Mouse (Mus musculus) MEL-GATA-1-ER (cell line): ENCODE results near the gene Krtcap2.

ENCODE experiments used
- DNase-seq: peaks from one replicate; pipeline ENCODE4 v3.0.0-alpha.2; 2012; ENCODE audit warnings: low read depth; ENCODE audit errors: extremely low read depth

Gene Krtcap2

GRCm38 (mm10) chr3:89225321-89225815 is 20.4 kb upstream of the Krtcap2 start:
- DNase-seq = no peak

GRCm38 (mm10) chr3:89225918-89226317 is 19.8 kb upstream of the Krtcap2 start:
- no peak for DNase-seq

GRCm38 (mm10) chr3:89226361-89226760 is 19.4 kb upstream of the Krtcap2 start:
- no peak for DNase-seq

DNA sequence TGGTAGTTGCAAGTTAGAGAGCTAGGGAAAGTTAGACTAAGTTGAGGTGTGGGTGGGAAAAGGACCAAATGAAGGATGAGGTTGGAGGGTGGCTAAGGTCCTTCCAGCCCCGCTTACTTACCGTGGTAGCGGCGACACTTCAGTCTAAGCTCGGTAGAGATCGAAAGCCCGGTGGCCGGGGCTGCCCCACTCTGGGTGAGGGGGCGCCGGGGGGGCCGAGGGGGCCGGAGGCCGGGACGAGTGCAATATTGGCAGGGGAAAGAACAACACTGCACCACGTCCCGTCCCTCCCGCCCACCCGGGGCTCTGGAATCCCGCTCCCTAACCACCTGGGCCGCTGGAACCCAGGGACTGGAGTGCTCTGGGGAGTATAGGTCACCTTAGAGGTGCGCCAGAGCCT is 18.9 kb upstream of the Krtcap2 start, which contains the start of gene Mtx1:
TSS of gene Mtx1 (minus strand) at position 189 of the 400 bp plus-strand sequence.
- no peak for DNase-seq

DNA sequence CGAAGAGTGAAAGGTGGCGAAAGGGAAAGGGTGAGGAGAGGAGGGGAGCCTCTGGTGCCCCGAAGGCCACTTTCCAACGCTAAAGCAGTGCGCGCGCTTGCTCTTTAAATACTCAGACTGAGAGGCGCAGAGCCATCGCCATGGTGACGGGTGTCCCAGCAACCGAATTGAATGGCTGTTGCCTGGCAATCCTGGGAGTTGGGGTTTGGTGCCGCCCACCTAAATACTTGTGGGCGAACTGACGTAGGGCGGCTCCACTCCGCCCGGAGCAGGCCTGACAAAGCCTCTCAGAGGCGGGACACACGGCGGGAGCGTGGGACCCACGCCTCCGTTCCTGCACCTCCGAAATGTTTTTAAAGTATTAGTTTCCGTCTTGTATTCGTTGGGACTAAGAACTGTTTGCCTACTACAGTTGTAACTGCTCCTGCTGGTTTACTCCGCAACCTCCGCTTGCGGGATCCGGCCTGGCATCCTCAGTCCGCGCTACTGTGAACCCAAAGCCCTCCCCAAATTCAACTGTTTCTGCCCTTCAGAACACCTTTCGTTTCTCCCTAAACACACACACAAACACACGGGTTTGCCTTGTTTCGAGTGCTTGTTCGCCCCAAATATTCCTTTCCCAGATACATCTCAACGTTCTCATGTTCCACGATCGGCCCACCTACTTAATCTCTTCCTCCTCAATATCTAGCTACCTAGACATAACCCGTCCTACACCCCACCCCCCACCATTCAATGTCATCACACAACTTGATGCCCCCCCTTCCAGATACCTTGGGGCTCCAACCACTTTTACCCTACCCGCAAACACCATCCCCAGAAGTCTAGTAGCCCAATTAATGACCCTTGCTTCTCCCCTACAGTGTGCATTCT is 18.2 kb upstream of the Krtcap2 start:
- no peak for DNase-seq

GRCm38 (mm10) chr3:89228180-89228549 is 17.6 kb upstream of the Krtcap2 start:
- DNase-seq = peak; percentile 69

DNA sequence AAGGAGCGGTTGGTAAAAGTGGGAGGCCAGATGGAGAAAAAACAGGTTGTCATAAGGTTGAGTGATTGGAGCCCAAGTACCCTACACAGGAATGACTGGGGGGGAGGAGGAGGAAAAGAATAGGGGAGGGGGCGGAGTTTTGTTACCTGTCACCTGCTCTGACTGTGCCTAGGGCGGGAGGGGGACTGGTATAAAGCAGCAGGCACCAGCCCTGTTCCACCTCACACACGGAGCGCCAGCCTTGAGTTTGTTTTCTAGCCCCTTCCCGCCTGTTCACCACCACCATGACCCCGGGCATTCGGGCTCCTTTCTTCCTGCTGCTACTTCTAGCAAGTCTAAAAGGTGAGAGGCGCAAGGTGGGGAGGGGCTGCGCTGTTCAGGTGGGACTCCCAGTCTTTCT is 16.9 kb upstream of the Krtcap2 start, which contains the start of gene Muc1:
TSS of gene Muc1 (plus strand) at position 222 of the 400 bp plus-strand sequence.
- DNase-seq = no peak

DNA sequence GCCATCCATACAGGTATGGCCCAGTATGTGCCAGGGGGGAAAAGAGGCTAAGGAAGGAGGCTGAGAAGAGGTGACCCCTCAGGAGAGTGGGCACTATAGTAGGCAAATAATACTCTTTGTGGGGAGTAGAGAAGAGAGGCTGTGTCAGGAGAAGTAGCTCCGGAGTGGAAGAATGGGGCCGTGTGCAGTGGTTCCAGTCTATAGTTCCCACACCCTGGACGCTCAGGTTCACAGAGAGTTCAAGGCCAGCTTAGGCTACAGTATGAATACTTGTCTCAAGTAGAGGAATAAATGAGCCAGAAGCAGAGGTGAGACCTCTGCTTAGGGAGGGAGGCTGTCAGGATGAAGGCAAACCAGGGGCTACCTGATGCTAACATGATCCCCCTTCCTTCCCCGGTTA is 16.5 kb upstream of the Krtcap2 start:
- DNase-seq = no peak

GRCm38 (mm10) chr3:89230561-89230960 is 15.2 kb upstream of the Krtcap2 start:
- DNase-seq = no peak

DNA sequence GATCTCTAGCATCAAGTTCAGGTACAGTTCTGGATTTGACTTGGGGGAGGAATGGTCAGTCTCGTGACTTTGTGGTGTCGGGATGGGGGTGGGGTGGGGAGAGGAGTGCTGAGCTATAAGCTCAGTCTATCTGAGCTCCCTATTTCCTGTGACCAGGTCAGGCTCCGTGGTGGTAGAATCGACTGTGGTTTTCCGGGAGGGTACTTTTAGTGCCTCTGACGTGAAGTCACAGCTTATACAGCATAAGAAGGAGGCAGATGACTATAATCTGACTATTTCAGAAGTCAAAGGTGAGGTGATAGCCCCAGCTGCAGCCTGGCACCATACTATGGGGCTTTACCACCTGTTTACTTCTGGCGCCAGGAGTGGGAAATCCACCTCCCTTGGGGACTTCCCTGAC is 14.4 kb upstream of the Krtcap2 start:
- no peak for DNase-seq

GRCm38 (mm10) chr3:89231772-89232275 is 13.9 kb upstream of the Krtcap2 start:
- no peak for DNase-seq

GRCm38 (mm10) chr3:89232614-89233013 is 13.2 kb upstream of the Krtcap2 start:
- DNase-seq = no peak

DNA sequence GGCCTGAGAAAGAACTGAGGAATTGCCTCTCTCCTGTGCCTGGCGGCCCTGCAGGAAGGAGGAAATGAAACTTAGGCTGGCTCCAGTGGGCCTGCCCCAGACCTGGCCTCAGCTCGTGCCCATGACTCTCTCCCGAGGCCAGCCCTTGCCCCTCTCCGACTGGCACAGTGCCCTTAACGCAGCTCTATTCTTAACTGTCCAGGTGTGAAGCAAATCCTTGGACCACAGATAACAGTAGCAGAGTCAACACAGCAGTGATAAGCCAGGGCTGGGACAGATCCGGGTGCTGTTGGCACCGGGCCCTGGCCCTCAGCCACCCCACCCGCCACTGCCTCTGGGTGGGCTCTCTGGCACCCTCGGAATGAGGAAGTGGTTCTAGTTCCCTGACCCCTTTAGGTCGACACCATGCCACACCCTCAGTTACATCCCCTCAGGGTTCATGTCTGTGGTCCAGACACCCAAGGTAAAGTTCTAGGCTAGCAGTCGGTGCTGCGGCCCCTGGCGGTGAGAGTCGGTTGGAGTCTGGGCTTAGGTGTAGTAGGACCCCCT is 12.1 kb upstream of the Krtcap2 start:
- no peak for DNase-seq

DNA sequence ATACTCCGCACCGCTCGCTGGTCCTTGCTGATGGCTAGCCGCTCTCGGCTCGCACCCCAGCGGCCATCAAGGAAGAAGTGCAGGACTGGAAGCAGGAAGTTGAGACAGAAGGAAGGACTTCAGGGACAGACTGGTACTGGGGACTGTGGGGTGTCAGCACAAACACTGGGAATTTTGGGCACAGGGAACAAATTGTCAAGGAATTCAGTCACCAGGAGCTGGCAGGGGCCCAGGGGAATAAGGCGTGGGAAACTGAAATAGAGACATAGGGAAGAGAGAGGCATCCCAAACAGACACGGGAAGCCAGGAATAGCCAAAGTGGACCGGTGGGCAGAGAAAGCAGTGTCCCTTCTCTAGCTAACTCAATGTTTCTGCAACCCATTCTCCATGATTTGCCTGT is 9.2 kb upstream of the Krtcap2 start:
- no peak for DNase-seq

DNA sequence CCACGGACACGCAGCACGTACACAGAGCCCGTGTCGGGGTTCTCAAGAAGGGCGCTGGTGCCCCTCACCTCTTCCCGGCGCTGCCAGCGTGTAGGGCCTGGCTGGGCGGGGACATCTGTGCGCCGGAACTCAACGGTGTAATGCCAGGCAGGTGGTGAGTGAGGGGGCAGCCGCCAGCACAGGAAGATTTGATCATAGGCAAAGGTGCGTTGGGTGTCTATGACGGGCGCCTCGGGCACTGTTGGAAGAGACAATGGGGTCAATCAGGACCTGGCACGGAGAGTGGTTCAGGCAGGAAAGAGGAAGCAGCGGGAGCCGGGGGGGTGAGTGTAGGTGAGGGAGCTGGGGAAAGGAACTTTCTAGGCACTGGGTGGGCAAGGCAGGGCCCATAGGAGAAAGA is 8.1 kb upstream of the Krtcap2 start:
- DNase-seq = no peak

GRCm38 (mm10) chr3:89238494-89238893 is 7.3 kb upstream of the Krtcap2 start:
- DNase-seq = no peak

GRCm38 (mm10) chr3:89242331-89242895 is 3.4 kb upstream of the Krtcap2 start:
- peak; percentile 75 for DNase-seq

GRCm38 (mm10) chr3:89243609-89244008 is 2.2 kb upstream of the Krtcap2 start:
- no peak for DNase-seq

DNA sequence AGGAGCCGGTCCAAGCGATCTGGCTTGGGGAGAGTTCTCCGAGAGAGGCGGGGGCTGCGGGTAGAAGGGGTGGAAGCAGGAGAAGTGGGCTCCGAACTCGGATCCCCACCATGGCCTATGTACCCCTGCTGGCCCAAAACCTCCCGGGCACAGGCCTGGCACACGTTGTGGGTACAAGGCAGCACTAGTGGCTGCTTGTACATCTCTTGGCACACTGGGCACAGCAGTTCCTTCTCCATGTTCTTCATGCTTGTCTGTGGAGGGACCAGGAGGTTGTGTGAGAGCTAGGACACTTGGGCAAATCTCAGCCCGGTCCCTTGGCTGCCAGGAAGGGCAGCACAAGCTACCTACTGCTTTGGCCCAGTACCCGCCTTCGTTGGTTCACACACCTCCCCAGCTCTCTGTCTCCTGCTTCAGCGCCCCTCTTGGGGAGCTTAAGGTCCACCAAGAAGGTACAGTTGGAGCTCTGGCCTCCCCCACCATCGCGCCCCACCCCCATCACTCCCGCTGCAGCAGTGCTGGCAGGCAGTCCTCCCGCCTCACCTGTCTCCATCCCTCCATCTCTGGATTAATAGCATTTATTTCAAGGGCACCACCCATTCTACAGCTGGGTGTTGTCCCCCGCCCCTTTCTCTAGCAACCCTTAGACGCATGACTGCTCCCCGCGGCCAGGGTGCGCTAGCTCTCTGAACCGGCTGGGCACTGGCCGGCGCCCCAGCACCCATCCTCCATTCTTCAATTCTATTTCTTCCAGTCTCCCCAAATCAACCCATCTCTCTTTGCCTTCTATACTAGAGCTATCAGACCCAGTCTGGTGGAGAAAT is 1.4 kb upstream of the Krtcap2 start:
- no peak for DNase-seq

DNA sequence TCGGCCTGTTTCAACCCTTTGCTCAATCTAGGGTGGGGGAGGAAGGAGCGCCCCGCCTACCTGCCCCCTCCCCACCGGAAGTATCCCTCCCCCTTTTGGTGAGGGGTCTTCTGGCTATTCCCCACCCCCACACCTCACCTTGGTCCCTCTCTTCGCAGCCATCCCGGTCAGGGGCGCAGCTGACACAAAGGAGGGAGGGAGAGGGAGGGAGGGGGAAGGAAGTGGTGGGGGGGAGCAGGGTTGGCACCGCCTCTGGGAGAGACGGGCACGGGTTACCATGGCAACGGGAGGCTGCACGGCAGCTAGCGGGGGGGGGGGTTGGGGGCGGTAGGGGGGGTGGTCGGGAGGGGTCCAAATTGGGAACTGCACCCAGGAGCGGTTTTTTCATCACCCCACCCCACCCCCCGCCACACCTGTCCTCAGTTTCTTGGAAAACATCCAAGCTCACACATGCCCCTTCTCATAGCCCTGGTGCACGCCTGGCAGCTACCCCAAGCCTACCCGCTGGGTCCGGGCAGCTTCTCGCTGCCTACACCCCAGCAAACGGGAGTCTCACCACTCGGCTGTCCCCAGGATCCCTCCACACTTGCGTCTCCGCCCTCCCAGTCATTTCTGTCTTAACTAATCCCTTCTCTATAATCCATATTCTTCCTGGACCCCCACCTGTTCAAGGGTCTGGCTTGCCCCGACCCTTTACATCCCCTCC is 631 bp upstream of the Krtcap2 start:
- DNase-seq = no peak
